Mouse (Mus musculus): ENCODE data around the gene Pipox.

Gene Pipox

DNA sequence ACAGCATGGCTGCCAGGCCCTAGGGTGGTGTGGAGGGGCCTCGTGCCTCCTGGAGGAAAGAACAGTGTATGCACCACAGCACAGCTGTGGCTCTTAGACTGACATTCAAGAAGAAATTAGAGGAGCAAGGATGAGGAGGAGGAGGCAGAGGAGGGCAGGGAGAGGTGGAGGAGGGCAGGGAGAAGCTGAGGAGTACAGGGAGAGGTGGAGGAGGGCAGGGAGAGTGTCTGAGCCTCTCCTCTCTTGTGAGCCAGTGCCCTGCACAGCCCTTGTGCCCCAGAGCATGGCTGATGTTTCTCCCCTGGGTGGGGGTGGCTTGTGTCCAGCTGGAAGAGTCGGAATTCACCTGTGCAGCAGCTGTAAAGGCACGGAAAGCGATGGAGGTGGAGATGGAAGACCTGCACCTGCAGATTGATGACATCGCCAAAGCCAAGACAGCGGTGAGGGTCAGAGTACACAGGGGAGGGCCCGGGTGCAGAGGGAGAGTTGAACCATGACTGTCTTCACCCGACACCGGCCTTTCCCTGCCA is 46.2 kb downstream of the Pipox start:
- DNase-seq (ENCODE audit: low read depth), result no peak

DNA sequence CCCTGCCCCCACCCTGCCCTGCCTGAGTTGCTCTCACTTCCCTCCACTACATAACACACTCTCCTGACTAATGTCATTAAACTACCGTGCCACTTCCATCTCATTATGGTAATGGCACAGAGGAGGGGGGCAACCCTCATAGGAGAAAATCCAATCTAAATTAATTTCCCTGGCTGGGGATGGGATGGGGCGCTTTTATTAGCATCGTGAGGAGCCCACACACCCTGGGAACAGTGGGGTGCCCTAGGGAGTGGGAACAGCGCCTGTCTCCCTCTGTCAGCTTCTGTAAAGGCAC is 50.0 kb downstream of the Pipox start:
- no peak for DNase-seq (ENCODE audit: low read depth)

GRCm38 (mm10) chr11:77843068-77843905 is 50.6 kb downstream of the Pipox start:
- no peak for DNase-seq (ENCODE audit: low read depth)

- DNase-seq (ENCODE audit: low read depth), result no peak
These were observed 53.2 kb downstream of the Pipox start for GRCm38 (mm10) chr11:77840523-77841245.

DNA sequence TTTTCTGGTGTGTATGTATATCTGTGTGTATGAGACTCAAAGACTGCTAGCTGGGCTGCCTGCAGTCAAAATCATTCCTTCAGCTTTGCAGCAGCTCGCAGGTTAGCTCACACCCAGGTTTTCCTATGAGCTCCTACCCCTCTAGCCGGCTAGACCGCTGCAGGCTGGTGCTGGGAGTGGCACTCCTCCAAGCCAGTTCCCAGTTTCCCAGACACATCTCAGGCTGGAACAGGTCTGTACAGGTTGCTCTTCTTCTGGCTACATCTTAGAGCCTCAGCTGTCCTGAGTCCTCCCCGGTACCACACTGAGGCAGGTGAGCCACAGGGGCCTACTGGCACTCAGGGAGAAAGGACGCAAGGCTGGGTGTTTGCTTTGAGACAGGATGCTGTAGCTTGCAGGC is 56.0 kb downstream of the Pipox start:
- no peak for DNase-seq (ENCODE audit: low read depth)

- no peak for DNase-seq (ENCODE audit: low read depth)
These were observed 57.1 kb downstream of the Pipox start for GRCm38 (mm10) chr11:77836751-77837150.

DNA sequence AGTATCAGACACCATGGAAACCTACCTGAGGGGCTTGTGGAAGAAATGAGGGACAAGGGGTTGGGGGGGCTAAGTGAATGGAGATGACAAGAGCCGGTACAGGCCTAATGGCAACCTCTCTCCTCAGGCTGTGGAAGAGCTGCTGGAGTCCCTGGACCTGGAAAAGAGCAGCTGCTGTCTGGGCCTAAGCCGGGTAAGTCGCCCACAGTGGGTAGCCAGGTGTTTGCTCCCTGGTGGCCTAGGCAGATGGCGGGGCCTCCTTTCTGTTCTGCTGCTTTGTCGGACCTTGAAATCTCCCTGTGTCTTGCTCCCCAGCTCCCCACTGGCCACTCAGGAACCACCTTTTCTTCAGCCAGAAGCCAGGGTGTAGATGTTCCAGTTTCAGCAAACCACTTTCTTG is 57.6 kb downstream of the Pipox start:
- no peak for DNase-seq (ENCODE audit: low read depth)

GRCm38 (mm10) chr11:77835109-77835508 is 58.8 kb downstream of the Pipox start:
- peak; percentile 34 for DNase-seq (ENCODE audit: low read depth)

- DNase-seq (ENCODE audit: low read depth), result no peak
These were observed 61.4 kb downstream of the Pipox start for GRCm38 (mm10) chr11:77832541-77832940.

DNA sequence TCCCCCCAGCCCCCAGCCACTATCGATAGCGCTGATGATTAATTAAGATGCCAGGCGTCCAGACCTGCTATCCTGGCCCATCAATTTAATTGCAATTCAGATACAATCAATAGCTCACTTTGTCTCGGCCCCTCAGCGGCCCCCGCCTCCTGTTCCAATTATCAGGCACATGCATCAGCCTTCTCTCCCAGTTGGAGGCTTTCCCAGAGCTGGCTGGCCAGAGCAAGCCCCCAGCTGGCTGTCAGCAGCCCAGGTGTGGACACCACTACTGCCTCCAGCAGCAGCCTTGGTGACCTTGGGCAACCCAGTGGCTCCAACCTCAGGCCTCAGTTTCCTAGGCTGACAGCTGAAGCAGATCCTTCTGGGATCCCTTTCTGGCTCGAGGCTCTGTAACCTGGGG is 63.0 kb downstream of the Pipox start:
- no peak for DNase-seq (ENCODE audit: low read depth)
